Mouse (Mus musculus): ENCODE results near the gene Hba-a2.
"Not testable (repeated sequence)": the region's sequence is repeated elsewhere in the genome, so short reads cannot be mapped to it uniquely, and the experiment has no call there.

Hba-a2 gene

DNA sequence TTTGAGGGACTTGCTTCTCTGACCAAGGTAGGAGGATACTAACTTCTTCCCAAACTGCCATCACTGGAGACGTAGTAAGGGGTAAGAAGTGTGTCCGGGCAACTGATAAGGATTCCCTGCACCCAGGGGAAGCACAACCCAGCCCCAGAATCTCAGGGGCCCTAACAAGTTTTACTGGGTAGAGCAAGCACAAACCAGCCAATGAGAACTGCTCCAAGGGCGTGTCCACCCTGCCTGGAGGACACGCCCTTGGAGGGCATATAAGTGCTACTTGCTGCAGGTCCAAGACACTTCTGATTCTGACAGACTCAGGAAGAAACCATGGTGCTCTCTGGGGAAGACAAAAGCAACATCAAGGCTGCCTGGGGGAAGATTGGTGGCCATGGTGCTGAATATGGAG, at the start of gene Hba-a2:
Hba-a2 (plus strand) TSS at position 287 of the 400 bp plus-strand sequence.
- not testable (repeated sequence) for DNase-seq (ENCODE audit: low read depth)

DNA sequence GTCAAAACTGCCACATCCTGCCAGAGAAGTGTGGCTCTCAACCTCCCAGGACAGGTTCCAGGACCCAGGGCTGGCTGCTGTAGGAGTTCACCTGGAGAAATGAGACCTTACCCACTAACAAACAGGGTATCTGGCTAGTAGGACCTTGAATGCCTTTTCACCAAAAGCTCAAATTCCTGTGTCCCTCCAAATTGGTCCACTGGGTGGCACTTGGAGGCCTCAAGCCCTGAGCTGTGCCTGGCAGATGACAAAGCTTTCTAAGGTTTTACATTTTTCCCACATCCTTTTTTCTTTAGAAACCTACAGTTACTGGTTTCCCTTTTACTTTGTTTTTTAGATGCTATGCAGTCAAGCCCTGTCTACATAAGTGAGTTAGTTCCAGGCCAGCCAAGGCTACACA, 49.2 kb upstream of the Hba-a2 start:
- peak; percentile 60 for DNase-seq (ENCODE audit: low read depth)

DNA sequence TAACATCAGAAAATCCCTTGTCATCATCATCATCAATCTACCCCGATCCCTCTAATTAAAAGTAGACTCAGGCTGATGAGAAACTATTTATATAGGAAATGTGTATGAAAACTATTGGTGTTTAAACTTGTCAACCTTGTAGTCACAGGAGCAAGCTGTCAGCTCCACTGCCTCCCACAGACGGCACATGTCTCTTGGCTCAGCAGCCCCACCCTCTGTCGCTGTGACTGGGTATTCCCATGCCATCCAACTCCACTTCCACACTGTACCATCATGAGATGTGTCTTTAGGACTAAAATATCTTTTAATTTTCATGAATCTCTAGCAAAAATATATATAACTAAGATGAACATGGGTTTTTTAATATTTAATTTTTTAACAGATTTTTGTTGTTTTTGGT, 47.9 kb upstream of the Hba-a2 start:
- no peak for DNase-seq (ENCODE audit: low read depth)

DNA sequence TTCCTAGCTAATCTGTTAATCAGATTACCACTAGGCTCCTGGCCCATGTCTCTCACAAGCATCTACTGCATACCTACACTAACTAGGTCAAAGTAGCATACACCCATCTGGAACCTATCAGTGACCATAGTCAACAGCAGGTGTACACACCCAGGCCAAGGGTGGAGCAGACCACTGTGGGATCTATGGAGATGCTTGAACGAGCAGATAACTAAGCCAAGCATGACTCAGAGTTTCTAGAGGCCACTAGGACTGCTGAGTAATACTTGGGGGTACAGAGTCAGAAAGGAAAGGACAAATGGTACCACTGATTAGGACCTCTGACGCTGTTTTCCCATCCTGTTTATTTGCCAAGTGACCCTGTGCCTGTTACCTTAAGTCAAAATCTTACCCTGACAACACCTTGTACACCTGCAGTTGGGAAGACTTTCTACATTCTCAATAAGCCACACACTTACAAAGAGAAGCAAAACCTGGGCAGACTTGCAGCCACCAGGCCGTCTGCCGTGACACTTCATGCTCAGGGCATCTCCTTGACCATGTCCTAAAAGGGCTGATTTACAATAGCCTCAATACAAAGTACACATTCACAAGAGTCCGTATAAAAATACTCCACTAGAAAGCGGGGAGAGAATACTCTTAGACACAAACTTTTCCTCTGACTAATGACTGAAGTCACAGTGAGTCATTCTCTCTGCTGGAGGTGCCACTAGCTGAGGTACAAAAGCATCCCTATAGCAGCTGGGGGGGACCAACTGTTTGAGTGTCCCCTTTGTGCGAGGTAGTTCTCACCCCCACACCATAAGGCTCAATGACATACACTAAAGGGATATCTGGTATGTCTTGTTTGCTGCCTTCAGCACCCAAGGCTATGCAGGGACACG, 45.2 kb upstream of the Hba-a2 start:
- peak; percentile 81 for DNase-seq (ENCODE audit: low read depth)

DNA sequence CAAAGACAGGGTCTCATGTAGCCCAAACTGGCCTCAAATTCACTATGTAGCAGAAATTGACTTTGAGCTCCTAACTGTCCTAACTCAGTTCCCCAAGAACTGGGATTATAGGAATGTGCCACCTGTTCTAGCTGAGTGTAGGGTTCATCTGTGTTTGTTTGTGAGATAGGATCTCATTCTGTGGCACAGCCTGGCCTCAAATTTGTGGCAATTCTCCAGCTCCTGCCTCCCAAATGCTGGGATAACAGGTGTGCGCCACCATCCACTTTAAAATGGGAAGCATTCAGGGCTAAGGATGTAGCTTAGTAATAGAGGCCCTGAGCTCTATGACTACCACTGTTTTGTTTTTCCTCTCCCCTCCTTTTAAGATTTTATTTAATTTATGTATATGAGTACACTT, 43.2 kb upstream of the Hba-a2 start:
- no peak for DNase-seq (ENCODE audit: low read depth)

DNA sequence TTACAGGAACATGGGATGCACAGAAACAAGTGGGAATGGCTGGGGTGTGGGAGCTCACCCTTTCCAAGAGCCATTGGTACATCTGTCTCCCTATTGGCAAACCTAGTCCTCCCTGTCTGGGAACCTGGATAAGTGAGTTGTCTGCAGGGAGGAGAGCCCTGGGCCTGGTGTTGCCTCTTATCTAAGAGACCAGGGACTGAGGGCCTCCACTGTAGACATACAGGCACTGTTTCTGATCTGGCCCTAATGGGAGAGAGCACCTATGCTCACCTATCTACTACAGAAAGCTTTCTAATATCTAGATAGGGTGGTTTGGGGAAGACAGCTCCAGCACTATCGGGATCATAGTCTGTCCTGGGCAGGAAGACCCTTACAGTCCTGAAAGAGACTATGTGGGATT, 40.1 kb upstream of the Hba-a2 start:
- no peak for DNase-seq (ENCODE audit: low read depth)

DNA sequence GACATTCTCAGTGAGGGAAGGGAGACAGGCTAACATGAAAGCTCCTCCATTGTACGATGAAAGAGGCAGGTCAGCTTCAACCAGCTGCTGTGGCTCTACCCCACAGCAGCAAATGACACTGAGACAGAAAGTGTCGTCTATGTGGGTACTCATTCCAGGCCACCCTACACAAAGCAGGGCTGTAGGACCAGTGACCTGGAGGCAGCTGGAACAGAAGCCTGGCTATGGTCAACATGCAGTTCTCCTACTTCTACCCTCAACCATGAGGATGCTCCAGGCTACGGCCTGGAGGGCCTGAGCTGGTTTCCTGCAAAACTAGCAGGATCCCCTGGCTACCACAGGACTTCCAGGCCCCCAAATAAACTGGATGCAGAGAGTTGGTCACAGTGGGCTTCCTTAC, 39.7 kb upstream of the Hba-a2 start:
- DNase-seq (ENCODE audit: low read depth) = no peak

DNA sequence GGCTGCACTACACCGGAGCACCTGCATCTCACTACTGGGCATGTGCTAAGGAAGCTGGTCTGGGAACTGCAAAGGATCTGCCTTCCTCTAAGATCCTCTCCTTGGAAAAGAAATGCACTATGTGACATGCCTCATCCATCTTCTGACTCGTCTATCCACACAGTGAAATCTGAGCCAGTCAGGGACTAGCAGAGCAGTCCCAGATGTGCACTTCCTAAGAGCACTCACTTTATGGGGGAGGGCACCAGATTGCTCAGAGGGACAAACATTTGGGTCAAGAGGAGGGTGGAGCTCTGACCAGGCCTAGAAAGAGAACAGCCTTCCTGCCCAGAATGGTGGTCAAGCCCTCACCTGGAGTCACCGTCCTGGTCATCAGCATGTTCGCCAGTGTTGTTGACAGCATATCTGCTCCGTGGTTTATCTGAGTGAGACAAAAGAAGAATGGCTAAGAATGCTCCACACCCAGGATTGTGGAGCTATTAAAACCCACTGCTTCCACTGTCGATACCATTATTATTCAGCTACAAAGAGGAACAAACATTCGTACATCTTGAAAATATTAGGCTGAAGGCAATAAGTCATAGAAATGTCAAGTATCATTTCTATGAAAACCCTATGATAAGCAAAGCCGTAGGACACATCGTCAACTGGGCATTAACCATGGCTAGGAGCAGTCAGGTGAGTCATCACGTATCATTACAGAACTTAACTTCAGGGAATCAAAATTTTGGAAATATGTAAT, 33.4 kb upstream of the Hba-a2 start:
- DNase-seq (ENCODE audit: low read depth) = peak; percentile 28

DNA sequence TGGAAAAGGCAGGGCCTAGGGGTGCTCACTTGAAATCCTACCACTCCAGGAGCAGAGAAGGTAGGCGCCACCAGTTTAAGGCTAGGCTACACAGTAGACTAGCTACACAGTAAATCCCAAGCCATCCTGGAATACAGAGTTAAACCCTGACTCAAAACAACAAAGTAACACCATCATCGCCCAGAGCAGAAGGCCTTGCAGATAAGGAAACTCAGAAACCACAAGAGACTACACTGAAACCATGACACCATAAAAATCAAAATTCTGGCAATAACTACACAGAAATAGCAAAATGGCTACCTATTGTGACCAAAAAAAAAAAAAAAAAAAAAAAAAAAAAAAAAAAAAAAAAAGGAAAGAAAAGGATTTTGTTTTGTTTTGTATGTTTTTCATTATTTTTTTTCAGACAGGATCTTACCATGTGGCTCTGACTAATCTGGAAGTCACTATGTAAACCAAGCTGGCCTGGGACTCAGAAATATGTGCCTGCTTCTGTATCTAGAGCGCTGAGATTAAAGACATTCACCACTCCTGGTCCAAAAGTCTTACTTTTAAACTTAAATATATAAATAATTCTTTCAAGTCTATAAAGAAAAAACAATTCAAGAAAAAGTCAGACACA, 31.1 kb upstream of the Hba-a2 start:
- DNase-seq (ENCODE audit: low read depth) = peak; percentile 95

DNA sequence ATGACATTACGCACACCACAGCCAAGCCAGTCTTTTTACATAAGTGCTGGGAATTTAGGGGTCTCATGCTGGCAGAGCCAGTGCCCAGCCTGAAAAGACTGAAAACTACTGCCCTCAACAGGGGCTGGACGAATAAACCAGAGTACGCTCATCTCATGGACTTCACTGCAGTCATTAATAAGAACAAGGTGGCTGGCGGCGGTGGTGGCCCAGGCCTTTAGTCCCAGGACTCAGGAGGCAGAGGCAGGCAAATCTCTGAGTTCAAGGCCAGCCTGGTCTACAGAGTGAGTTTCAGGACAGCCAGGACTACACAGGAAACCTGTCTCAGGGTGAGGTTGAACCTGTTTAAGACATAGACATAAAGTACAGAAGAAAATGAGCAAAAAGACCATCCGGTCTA, 30.1 kb upstream of the Hba-a2 start:
- DNase-seq (ENCODE audit: low read depth) = no peak

DNA sequence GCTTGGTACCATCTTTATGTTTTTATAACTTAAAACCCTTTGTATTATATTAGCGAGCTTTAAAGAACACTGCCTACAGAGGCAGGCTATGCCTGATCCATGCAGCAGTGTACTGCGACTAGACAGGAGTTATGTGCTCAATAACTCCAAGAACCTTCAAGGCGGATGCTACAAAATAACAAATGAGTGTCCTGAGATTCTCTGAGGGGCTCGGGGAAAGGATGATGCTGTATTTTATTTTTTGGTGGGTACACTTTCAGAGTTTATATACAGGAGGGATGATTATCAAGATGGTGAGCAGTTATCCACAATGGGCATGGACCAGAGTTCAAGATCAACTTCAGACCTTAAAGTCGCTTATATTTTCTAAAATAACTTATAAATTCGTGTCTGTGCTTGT, 29.5 kb upstream of the Hba-a2 start:
- no peak for DNase-seq (ENCODE audit: low read depth)

DNA sequence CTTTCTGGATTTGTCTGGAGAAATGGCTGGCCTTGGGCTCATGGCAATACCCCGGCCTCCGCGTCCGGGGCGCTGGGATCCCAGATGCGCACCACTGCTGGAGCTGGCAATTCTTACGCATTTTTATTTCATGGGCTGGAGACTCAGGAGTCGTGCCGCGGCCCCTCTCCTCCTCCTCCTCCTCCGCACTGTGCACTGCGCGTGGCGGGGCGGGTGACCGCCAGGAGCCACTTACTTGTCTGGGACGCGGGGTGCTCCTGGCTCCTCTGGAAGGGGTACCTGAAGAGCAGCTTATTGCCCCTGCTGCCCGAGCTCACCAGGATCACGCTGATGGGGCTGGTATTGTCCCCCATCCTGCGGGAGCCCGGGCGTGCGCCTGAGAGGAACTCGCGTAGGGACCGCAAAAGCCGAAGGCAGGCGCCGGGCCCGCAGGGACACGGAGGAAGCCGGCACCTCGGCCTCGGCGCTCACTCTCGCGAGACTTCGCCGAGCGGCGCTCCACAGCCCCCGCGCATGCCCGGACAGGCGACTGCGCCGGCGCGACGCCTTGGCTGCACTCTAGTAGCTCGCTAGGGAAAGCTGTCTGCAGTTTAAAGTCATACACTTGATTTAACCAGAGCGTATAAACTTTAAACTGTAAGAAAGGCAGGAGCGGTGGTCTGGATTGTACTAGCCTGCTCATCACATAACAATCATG, 29.0 kb upstream of the Hba-a2 start, which contains the start of gene Nprl3:
Nprl3 (minus strand) TSS at position 520 of the 697 bp plus-strand sequence.
- peak; percentile 91 for DNase-seq (ENCODE audit: low read depth)

DNA sequence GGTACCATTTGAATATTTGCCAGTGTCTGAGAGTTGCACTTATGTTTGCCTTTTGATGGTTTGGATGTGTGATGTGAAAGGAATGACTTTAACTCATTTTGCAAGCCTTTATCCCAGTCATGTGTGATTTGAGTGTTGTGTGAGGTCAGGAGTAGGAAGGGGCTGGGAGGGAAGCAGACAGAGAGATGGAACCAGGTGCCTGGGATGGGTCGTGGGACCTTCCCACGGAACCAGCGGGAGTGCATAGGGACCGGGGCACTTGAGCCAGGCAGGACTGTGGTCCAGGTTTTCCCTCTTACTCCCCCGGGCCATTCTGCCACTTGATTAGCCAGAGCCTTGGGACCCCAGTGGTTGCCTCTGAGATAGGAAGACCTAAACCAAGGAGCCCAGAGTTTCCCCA, 28.3 kb upstream of the Hba-a2 start:
- DNase-seq (ENCODE audit: low read depth) = no peak

DNA sequence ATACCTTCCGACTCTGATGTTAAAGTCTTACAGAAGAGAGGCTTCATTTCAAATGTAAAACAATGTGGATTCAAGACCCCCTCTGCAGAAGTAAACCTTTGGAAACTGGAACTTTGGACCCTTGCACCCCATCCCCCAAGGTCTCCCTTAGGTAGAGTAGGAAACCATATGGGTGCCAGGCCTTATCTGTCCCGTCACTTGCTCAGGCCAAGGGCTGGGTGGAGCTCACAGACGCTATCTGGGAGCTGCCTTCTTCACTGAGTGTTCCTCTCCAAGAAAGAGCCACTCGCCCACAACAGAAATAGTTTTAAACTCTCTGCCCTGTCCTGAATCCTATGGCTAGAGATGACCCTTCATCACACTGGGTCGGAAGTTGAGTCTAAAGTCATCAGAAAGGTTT, 27.3 kb upstream of the Hba-a2 start:
- DNase-seq (ENCODE audit: low read depth) = no peak

DNA sequence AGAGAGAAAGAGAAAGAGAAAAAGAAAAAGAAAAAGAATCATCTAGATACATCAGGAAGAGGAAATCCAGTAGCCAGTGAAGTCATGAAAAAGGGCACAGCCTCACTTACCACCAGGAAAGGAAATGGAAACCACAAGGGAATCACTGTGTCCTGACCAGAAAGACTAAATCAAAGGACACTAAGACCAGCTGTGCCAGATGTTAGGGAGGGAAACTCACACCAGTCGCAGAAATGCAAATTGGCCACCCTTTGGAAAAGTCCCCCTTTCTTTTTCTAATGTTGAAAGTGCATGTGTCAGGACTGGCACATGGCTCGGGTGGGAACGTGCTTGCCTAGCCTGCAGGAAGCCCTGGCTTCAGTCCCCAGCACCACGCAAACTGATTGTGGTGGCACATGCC, 25.1 kb upstream of the Hba-a2 start:
- DNase-seq (ENCODE audit: low read depth) = peak; percentile 76

DNA sequence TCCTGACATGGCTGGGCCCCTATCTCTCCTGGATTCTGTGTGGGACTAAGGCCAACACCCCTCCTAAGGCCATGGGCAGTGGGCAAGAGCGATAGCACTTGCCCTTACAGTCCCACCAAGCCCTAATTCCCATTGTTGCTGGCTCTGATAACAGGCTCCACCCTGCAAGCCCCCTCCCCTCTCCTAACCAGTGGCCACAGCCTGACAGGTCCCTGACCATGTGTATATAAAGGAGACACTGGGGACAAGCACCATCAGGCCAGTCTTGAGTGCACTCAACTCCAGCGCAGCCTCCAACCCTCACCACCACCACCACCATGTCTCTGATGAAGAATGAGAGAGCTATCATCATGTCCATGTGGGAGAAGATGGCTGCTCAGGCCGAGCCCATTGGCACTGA, 19.9 kb upstream of the Hba-a2 start, which contains the start of gene Hba-x:
Hba-x (plus strand) TSS at position 54 of the 400 bp plus-strand sequence.
- no peak for DNase-seq (ENCODE audit: low read depth)

DNA sequence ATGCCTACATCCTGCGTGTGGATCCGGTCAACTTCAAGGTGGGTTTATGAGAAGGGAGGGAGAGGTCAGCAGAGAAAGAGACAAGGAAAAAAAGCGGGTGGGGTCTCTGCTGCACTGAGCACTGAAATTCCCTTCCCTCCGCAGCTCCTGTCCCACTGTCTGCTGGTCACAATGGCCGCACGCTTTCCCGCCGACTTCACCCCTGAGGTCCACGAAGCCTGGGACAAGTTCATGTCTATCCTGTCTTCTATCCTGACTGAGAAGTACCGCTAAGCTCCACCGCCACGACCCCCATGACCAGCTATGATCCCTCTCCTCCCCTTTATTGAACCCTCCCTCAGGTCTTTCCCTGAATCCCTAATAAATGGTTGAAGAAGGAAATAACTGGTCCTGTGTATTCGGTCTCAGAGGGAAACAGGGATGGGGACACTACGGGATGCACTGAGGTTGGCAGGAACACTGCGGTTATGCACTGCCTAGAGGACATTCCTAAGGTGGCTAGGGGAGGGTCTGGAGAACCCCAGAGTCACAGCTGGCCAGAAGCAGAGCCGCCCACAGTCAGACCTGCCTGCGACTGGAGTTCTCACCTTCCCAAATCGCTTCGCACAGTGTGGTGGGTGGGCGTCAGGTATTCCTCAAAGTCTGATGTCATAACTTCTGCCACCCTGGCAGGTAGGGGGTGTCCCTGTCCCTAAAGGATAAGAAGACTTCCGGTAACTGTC, 18.4 kb upstream of the Hba-a2 start:
- DNase-seq (ENCODE audit: low read depth) = no peak

DNA sequence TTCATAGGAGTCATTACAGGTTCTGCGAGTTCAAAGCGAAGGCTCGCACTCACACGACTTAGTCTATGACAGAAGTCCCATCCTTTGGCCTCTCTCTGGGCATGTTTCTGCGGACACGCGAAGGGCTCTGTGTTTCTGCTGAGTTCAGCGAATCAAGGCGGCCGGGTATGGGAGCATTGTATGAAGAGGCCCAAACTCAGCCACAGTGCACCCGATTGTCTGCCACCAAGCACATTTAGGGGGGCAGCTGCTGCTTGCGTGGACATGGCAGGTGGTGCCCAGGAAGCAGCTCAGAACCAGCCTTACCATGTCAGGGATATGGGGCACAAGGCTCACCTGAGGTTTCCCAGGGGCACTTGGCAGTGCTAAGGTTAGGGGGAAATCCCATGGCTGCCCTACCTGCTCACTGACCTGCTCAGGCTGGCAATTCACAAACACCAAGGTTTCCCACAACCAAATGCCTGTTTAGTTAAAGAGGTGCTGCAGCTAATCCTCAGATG, 17.8 kb upstream of the Hba-a2 start:
- no peak for DNase-seq (ENCODE audit: low read depth)

DNA sequence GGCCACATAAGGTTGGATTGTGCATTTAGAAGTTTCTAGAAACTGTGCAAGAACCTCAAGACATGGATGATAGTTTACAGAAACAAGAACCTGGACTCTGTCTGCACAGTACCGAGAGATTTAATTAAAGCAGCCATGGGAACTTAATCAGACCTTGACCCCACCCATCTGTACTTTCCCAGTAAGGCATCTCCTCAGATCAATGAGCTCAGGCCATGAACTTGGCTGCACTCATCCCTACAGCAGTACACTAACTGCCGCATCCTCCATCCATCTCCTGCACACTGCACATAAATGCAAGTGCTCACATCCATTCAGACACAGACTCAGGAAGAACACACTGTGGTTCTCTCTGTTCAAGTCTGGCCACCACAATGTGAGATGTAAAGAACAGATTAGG, 15.6 kb upstream of the Hba-a2 start:
- no peak for DNase-seq (ENCODE audit: low read depth)

DNA sequence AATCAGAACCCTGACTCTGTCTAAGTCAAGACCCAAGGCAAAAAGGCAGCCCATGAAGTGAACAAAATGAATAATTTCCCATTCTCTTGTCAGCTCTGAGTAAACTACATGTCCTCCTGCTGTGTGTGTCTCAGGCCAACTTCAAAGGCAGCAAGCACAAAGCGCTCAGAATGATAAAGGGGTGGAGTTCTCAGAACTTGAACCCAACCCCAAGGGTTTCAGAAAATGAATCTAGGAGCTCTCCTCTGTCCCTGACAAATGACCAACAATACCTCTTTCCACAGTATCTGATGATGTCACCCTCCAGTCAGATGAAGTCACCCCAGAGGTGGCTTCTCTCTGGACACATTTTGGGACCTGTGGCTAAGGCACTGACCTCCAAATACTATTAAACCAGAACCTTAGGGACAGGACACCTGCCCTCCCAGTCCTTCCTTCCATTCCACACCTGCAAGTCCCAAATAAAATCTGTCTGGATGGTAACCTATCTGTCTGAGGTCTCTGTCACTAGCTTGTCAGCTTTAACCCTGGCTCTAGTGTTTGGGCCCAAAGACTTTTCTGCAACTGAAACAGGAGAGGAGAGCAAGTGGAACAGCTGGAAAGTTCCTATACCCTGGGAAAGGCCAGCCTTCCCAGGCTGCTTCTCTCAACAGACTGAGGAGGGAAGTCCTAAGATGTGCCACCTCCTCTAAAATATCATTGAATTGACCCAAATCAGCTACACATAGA, 14.7 kb upstream of the Hba-a2 start:
- DNase-seq (ENCODE audit: low read depth) = no peak

Measured in 416B (cell line).